Mouse (Mus musculus) granulocyte monocyte progenitor cell, adult 5-6 weeks (primary cell): Measurements from ENCODE around the gene Mgrn1. TPM values are rescaled to one million over a fixed set of nuclear protein-coding genes. Genes with fewer than 3 reads are reported as not detected.

ENCODE experiments used
- ATAC-seq: replicated peaks from 2 replicates; pipeline ENCODE4 v1.8.0; 2016; ENCODE audit warnings: mild to moderate bottlenecking, moderate TSS enrichment, inconsistent platforms; ENCODE audit not compliant: poor library complexity, severe bottlenecking
- total RNA-seq, 2 experiments: library from RNA; stranded (forward) in 1 of 2; stranded (reverse) in 1 of 2; fragments of 200-712, 200-1000 nt in 1 of 2; fragments of >200 nt in 1 of 2; fragmentation: Nextera tagmentation in 1 of 2; gene quantifications; 2 replicates each; pipeline ENCODE4 v1.2.3; 2014 to 2017

Mgrn1 gene
- total RNA-seq, 2 experiments from 2014 or later, result 21.6 to 33.5 TPM

DNA sequence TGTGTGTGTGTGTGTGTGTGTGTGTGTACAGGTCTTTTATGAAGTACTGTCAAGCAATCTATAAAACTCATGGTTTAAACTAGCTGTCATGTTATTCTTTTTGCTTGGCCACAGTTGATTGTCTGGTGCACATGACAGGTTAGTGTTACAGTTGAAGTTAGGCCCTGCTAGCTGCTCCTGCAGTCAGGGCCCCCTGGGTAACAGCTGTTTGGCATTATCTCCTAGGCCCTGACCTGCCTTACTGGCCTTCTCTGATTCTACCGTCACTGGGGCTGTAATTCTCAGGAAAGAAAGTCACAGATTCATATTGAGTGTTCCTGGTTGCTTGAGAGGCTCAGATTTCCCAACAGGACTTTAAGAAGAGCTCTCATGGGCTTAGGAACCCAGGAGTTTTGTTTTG is 19.5 kb downstream of the Mgrn1 start:
- ATAC-seq, result no peak

DNA sequence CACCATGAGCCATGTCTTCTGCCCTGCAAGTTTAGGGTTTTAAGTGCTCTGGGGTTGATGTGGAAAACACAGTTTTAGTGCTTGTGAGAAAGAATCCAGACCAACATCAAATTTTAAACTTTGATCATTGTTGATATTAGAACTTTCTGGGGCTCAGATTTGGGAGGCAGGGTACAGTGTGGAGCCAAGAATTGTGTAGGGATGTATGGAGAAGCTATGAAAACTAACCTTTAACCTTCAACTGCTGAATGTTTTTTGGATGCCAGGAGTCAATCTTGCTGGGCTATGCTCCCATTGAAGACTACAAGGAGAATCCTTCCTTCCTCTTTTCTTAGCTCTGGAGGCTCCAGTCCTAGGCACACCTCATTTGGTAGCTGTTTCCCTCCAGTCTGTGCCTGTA is 20.5 kb downstream of the Mgrn1 start:
- ATAC-seq, result no peak

- ATAC-seq, result peak; percentile 12; the same call in 1 of the 2 replicates
Measured at GRCm38 (mm10) chr16:4907386-4907785, 21.3 kb downstream of the Mgrn1 start.

DNA sequence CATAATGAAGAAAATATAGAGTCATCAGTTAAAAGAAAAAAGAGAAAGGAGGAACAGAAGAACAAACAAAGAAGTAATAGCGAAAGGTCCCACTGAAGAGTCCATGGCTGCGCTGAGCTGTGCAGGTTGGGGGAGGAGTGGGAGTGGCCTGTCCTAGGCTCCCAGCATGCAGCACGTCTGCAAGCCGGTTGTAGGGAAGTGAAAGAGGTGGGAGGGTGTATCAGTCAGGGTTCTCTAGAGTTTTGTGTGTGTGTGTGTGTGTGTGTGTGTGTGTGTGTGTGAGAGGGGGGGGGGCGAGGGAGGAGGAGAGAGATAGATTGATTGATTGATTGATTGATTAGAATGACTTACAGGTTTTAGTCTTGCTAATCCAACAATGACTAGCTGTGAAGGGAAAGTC is 21.9 kb downstream of the Mgrn1 start:
- ATAC-seq, result peak; percentile 82

GRCm38 (mm10) chr16:4909745-4910144 is 23.7 kb downstream of the Mgrn1 start:
- ATAC-seq, result no peak

DNA sequence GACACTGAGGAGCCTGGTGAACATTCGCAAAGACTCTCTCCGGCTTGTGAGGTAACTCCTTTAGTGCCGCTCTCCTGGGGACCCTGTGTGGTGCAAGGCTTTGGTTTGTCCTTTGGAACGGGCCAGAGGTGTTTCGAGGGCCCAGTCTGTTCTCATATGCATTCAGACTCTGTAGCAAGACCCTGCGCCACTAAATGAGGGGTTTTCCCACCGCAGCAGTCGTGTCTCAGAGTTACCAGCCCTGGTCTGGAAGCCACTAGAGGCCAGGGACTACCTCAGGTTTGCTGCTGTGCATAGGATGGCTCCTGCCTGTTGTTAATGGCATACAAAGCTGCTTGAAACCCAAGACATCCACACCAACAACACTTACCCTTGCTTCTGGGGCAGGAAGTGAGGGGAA is 24.7 kb downstream of the Mgrn1 start:
- no peak for ATAC-seq

DNA sequence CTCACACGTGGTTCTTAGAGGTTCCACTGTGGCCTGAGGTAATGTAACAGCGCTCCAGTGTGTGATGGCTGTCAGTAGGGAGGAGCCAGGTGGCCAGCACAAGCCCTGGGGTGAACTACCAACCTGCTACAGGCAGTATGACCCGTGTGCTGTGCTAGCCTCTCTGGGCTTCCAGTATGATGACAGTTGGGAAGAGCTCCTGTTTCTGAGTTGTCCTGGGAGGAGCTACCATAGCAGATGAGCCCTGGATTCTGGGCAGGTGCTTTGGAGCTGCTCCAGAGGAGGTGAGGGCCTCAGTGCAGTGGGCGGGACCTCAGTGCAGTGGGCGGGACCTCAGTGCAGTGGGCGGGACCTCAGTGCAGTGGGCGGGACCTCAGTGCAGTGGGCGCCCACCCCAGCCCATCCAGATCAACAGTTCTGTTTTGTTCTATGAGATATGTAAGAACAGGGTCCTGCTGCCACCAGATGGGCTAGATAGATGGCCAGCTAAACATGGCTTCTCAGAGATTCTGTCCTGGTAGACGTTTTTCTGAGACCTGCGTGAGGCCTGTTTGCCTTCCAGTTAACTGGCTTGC is 26.1 kb downstream of the Mgrn1 start:
- ATAC-seq, result no peak

GRCm38 (mm10) chr16:4912907-4913782 is 27.1 kb downstream of the Mgrn1 start:
- ATAC-seq, result peak; percentile 84

DNA sequence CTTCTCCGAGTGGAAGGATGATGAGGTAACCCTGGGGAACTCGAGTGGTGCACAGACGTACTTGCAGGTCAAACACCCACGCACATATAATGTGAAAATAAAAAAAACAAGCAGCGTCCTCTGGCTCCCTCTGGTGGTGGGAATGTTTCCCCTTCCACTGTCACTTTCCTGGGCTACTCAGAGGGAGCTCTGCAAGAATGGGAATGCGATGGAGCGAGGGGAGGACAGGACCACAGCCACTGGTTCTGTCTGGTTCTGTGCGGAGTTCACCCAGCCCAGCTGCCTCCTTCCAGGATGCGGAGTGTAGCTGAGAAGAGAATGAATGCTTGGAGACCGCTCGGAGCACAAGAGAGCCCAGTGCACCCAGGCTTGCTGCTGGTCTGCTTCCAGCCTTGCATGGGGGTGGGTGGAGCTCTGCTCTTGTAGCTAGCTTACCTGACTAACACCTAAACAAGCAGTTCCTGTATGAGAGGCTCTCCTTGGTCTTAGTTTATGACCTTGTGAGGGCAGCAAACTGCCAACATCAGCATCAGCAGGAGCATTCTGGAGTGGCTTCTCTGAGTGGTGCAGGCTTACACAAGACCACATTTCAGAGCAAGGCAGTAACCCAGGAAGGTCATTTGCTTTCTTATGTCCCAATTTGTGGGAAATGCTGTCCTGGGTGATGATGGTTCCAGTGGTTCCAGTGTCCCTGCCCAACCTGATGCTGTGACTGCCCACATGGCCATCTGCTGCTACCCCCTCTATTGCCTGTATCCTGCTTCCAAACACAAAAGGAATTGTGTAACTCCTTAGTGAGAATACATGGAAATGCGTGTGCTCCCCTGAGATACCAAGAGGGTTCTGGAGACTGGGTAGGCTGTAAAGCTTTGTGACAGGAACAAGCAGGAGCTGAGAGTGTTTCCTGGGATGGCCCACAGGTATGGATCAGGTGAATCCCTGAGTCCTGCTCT is 28.0 kb downstream of the Mgrn1 start:
- ATAC-seq, result peak; percentile 57

DNA sequence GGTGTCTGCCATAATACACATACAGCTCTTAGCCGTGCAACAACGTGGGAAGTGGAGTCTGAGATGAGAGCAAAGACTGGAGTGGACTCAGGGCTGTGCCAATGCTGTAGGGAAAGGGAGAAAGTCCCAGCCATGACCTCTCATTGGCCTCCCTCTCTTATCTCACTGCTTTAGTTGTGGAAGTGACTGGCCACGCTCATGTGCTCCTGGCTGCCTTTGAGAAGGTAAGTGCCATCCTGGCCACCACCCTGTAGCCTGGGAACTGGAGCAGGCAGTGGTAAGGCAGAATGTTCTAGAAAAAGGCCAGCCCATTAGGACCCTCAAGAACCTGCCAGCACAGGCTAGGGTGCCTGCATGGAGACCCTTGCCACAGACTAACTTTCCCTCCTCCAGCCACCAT is 29.9 kb downstream of the Mgrn1 start:
- ATAC-seq, result no peak

DNA sequence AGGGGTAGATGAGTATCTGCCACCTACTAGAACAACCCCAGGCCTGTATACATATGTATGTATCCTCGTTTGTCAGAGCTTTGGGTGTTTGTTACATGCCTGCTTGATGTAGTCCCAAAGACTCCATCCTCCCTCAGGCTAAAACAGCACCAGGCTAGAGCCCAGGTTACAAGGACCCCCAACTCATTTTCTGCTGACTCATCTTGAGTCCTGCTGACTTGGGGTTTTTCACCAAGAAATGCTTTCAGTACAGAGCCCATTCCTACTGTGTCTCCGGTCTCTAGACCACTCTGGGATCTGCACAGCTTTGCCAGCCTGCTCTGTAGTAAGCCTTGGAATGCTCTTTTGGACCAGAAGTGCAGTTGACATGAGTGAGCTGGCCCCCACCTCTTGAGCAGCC is 30.6 kb downstream of the Mgrn1 start:
- no peak for ATAC-seq

DNA sequence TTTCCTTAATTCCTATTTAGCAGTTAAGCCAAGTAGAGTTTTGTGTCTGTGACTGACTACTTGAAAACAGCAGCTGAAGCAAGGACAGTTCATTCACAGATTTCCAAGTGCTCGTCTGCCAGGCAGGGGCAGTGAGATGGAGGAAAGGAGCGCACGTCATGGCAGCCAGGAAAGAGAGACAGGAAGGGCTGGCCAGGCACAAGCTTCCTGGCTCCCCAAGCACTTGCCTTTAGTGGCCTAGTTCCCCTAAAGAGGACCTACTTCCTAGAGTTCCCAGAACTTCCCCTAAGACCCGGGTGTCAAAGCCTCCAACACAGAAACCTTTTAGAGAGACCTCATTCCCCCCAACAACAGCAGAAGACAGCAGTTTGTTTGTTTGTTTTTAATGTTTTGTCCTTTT is 34.5 kb downstream of the Mgrn1 start:
- peak; percentile 86 for ATAC-seq

DNA sequence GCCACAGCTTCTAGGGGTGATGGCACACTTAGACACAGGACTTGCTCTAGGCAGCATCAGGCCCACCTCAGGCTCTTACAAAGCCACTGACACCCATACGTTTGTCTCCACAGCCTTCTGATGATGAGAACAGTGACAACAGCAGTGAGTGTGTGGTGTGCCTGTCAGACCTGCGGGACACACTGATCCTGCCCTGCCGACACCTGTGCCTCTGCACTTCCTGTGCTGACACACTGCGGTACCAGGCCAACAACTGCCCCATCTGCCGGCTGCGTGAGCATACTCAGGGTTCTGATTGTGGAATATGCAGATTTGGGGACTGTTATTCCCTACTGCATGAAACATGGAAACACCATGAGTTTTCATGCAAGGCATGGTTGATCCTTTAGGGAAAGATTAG is 36.4 kb downstream of the Mgrn1 start:
- ATAC-seq, result no peak

DNA sequence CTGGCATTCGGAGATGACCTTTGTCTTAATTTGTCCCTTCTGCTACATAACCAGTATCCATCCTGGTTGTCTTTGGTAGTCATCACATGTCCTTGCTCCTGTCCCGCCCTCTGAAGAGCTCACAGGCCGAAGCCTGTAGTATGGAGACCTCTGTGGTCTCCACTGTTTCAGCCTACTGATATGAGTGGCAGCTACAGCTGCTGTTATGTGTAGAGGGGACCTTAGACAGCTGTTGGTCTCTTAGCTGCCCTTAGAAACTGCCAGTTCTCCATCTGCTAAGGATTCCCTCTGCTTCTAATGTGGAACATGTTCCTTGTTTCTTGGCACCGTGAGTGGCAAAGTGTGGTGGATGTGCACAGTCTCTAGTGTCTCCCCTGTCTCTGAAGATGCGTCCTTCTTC is 37.9 kb downstream of the Mgrn1 start:
- no peak for ATAC-seq

DNA sequence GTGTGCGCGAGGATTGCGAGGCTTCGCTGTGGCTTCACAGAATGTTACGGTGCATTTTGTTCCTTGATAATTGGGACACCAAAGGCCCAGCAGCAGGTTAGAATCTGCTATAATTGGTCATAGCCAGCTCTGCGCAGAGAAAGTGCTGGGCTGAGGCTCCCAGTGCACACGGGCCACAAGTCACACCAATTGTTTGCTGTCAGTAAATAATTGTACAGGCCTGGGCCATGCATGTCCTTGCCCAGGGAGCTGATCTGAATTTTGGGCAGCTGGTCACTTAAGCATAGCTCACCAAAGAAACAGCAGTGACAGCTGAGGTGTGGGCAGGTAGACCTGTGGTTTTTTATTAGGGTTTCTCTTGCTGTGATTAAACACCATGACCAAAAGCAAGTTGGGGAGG is 41.9 kb downstream of the Mgrn1 start:
- ATAC-seq, result no peak

GRCm38 (mm10) chr16:4928474-4928873 is 42.4 kb downstream of the Mgrn1 start:
- ATAC-seq, result no peak

DNA sequence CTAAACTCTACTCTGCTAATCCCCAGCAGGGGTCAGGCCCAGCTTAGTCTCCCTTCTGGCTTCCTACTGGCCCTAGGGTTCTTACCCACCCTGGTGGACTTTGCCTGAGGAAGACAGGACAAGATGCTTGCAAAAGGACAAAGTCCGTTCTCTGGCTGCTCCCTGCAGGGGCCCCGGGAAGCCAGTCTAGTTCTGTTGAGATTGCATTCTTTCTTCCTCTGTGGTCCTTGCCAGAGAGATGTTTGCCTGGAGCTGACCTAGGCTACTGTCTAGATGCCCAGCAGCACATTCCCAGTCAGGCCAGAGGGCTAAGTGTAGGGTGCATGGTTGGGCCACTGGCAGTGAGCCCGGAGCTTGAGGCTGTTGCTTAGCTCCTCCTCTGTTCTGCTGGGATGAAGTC is 46.4 kb downstream of the Mgrn1 start:
- no peak for ATAC-seq

DNA sequence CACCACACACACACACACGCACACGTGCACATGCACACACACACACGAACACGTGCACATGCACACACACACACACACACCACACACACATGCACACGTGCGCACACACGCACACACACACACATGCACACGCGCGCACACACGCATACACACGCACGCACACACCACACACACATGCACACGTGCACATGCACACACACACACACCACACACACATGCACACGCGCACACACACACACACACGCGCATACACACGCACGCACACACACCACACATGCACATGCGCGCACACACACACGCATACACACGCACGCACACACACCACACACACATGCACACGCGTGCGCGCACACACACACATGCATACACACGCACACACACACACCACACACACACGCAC is 49.4 kb downstream of the Mgrn1 start:
- no peak for ATAC-seq

DNA sequence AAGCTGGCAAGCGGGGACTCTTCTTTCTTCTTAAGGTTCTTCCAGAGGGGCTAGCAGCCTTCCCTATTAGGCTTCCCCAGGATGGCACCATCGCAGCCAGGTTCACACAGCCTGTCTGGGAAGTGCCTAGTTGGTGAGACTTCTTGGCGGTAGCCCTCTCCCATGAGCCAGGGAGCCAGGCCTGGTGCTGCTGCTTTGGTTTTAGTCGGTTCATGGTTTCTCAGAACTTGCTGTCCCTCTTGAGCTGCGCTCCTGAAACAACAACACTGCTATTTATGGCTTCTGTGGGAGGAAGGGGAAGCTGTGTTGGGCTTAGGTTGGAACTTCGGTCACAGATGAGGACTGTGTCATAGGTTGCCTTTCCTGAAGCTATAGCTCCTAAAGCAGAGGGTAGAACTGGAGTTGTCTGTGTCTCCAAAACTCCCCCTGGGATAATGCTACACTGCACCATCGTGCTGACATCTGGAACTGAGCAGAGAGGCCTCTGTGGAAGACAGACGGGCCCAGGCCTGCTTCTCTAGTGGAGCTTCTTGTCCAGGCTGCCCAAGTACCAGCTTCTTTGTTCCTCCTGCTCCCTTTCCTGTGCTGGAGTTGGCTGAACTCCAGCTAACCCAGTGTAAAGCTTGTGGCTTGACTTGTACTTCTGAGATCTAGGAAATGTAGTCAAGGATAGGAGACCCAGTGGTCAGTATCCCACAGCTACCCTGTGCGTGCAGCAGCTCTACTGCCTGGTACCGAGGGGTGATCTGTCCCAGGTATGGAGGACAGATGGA is 50.1 kb downstream of the Mgrn1 start:
- no peak for ATAC-seq
